Mouse (Mus musculus) forebrain, embryonic 10.5 days (tissue): ENCODE results near the gene Olfr1419. TPM values are rescaled to one million over a fixed set of nuclear protein-coding genes. Genes with fewer than 3 reads are reported as not detected.

ENCODE experiments used
- DNase-seq: peaks from one replicate; pipeline ENCODE4 v3.0.0-alpha.2; 2017; ENCODE audit warnings: low spot score; ENCODE audit errors: extremely low spot score
- H3K27ac ChIP-seq: fragments of 300-500 bp; sonication (generic); 2 replicates; pipeline ENCODE4 v1.5.1; 2016; ENCODE audit warnings: mild to moderate bottlenecking
- H3K27me3 ChIP-seq: fragments of 300-500 bp; sonication (generic); 2 replicates; pipeline ENCODE4 v1.6.1; 2016; ENCODE audit warnings: mild to moderate bottlenecking; ENCODE audit not compliant: poor library complexity, severe bottlenecking
- H3K36me3 ChIP-seq: fragments of 300-500 bp; sonication (generic); replicated peaks from 2 replicates; pipeline ENCODE4 v1.6.1; 2016; ENCODE audit warnings: mild to moderate bottlenecking, moderate library complexity
- H3K4me1 ChIP-seq: fragments of 300-500 bp; sonication (generic); 2 replicates; pipeline ENCODE4 v1.6.1; 2016
- H3K4me3 ChIP-seq: fragments of 300-500 bp; sonication (generic); 2 replicates; pipeline ENCODE4 v1.5.1; 2016; ENCODE audit warnings: mild to moderate bottlenecking, moderate library complexity
- H3K9me3 ChIP-seq: fragments of 300-500 bp; sonication (generic); 2 replicates; pipeline ENCODE4 v1.6.1; 2016; ENCODE audit warnings: mild to moderate bottlenecking, moderate library complexity
- WGBS: fragments of 180-500 bp; shearing (Covaris S2); methylation state at CpG from one replicate; pipeline ENCODE4 v1.1.7; 2016; 5-methylcytosine and 5-hydroxymethylcytosine counted together
- microRNA-seq: library from miRNA; unstranded; fragments of <30 nt; microRNA quantifications from one replicate; pipeline ENCODE4, GENCODE M21; 2017
- polyA plus RNA-seq: library from polyadenylated mRNA; unstranded; fragments of >200 nt; fragmentation: Nextera tagmentation; extraction: Ambion mirVana; gene quantifications from 2 replicates; pipeline ENCODE4 v1.2.1, GENCODE M21; 2016

The Olfr1419 gene
- polyA plus RNA-seq, 1 experiment from 2014 or later = not detected

DNA sequence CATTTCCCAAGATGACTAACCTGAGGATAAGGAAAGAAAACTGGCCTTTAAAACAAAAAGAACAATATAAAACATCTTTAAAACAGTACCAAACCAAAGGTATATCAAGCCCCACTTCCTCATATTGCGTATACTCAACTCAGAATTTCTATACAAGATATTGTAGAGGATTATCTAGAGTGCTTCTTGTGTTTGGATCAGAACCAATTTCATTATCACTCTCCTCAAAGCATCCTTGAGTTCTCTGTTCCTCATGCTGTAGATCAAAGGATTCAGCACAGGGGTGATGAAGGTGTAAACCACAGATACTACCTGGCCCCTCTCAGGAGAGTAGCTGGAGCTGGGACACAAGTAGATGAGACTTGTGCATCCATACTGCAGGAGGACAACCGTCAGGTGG, 20.1 kb downstream of the Olfr1419 start:
- Histone ChIP-seq H3K4me1 (no peaks in the 10 kb centered on the region), H3K9me3 (no peaks in the 10 kb centered on the region), H3K4me3 (no peak overlapping the region), H3K36me3 (no peaks in the 10 kb centered on the region), H3K27me3 (no peaks in the 10 kb centered on the region), H3K27ac (no peak overlapping the region)
- DNase-seq = no peak
- WGBS = 86% methylated on average over 2 of the region's 2 CpGs

DNA sequence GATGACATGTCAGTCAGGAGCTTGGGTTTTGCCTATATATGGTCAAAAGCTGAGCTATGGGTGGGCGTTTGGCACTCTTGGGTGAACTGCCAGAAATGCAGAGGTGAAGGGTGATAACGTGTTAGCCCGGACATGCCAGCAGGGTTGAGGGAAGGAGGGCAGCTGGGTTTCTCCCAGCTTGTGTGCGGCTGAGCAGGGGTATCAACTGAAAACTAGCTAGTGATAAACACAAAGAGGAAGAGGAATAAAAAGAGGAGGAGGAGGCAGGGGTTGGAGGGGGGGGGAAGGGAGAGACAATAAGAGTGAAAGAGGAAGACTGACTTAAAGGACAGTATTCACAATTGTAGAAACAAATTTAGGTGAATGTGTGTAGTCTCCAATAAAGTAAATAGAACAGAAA, 22.3 kb downstream of the Olfr1419 start:
- Histone ChIP-seq H3K4me3 (no peak overlapping the region), H3K4me1 (no peaks in the 10 kb centered on the region), H3K36me3 (no peaks in the 10 kb centered on the region), H3K9me3 (no peaks in the 10 kb centered on the region), H3K27ac (no peak overlapping the region), H3K27me3 (no peaks in the 10 kb centered on the region)
- no peak for DNase-seq
- WGBS = 73% methylated on average over 4 of the region's 4 CpGs

DNA sequence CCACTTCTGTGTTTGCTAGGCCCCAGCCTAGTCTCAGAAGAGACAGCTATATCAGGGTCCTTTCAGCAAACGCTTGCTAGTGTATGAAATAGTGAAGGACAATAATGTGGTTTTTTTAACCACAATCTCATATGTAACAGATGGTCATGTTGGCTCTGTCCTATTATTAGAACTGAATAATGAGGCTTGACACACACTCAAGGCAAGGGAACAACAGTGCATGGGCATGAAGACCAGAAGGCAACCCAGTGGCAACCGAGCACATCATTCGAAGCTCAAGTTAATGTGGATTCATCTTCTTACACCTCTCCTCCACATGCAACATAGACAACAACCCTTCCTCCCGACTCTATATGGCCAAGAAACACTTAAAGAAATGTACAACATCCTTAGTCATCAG, 28.6 kb downstream of the Olfr1419 start:
- no peak for DNase-seq
- Histone ChIP-seq H3K9me3 (no peaks in the 10 kb centered on the region), H3K27ac (no peak overlapping the region), H3K4me1 (no peaks in the 10 kb centered on the region), H3K27me3 (no peaks in the 10 kb centered on the region), H3K36me3 (no peaks in the 10 kb centered on the region), H3K4me3 (no peak overlapping the region)
- WGBS = 89% methylated on average over 4 of the region's 4 CpGs

DNA sequence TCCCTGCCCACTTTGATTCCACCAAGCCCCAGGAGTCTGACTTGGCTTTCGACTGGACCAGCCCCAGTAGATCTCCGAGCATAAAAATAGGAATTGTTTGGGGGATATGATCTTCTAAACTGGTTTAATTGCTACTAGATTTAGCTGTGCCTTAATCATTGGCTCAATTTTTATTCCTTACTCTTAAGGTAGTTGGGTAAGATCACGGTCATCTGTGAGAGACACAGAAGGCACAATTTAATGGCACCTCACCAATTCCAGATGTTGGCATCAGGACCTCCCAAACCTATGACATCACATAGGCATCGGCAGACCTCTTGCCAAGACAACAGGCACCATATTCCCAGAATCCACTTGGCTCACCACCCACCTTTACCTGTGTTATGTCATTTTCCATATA, 35.8 kb downstream of the Olfr1419 start, which contains the start of gene Olfr1417:
Gene Olfr1417, minus strand, starts transcription at position 101 of the 400 bp plus-strand sequence.
- Histone ChIP-seq H3K9me3 (no peaks in the 10 kb centered on the region), H3K4me3 (no peak within 1 kb of the TSS), H3K27ac (no peak within 1 kb of the TSS), H3K36me3 (no peaks in the 10 kb centered on the region), H3K4me1 (no peaks in the 10 kb centered on the region), H3K27me3 (no peaks in the 10 kb centered on the region)
- DNase-seq = no peak
- WGBS = 89% methylated on average over 4 of the region's 4 CpGs

DNA sequence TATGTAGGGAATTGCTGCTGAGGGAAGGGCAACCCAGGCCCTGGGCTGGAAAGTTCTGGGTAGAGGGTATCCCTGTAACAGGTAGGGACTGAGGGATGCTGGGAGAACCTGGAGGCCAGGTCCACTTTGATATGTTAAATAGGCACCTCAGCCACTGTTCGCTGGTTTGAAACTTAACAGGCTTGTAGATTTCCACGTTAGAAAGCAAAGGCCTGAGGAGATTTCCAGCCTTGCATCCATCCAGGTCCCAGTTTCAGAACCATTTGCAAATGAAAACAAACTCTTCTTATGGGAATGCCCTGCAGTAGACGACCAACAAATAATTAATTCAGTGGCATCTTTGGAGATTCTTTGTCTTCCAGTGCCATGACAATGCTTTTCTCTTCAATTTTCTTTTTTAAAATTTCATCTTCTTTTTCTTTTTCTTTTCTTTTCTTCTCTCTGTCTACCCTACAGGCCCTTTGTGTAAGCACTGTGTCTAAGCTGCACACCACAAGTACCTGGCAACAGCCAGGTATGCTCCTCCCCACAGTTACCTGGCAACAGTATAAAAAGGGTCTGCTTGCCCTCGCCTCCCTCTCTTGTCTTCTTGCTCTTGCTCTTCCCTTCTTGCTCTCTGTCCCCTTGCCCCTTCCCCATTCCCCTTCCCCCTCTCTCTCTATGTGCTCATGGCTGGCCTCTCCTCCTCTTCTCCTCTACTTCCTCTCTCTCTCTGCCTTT, 51.4 kb downstream of the Olfr1419 start:
- Histone ChIP-seq H3K4me1 (peaks cover 12% of the 10 kb centered on the region; the same call in 1 of the 2 replicates), H3K36me3 (no peaks in the 10 kb centered on the region), H3K4me3 (no peak overlapping the region), H3K27me3 (peaks cover 19% of the 10 kb centered on the region), H3K27ac (no peak overlapping the region), H3K9me3 (no peaks in the 10 kb centered on the region)
- DNase-seq = no peak
- 26% methylated on average over 4 of the region's 4 CpGs for WGBS

DNA sequence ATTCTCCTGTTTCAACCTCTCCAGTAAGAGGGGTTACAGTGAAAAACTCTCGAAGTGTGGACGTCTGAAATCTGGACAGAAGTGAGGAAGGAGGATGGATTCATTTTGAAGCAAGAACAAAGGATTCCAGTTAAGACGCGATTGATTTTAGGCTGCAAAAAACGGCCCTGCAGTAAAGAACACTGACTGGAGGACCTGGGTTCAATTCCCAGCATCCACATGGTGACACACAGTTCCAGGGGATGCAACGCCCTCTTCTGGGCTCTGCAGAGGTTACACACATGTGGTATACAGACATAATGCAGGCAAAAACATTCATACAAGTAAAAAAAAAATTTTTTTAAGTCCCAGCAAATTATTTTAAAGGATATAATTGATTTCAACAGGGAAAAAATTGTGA, 54.7 kb downstream of the Olfr1419 start:
- Histone ChIP-seq H3K27me3 (peaks cover 51% of the 10 kb centered on the region), H3K36me3 (no peaks in the 10 kb centered on the region), H3K4me1 (peaks cover 18% of the 10 kb centered on the region), H3K9me3 (no peaks in the 10 kb centered on the region), H3K4me3 (peak overlapping the region; percentile 70), H3K27ac (peak overlapping the region; percentile 16; the same call in 1 of the 2 replicates)
- no peak for DNase-seq
- WGBS = 36% methylated on average over 6 of the region's 6 CpGs

DNA sequence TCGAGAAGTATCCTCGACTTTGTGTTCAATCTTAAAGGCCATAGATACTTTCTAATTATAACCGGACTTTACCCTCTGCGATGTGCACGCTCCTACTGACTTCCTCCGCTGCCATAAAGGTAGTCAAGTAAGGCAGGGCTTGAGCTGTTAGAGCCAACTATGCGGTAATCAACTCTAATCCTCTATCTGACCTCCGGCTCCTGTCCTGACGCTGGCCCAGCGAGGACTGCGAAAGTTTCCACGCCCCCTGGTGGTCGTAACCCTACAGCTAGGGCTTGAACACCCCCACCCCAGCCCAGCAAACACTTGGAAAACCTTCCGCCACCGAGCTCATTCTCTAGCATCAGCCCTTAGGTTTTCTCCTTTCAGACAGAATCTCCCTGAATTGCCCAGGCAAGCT, 55.1 kb downstream of the Olfr1419 start:
- peak; percentile 87 for DNase-seq
- peaks cover 21% of the 10 kb centered on the region for H3K4me1 ChIP-seq
- WGBS = 1% methylated on average over 15 of the region's 15 CpGs
- H3K36me3 ChIP-seq = no peaks in the 10 kb centered on the region
- H3K27me3 ChIP-seq = peaks cover 55% of the 10 kb centered on the region
- peak overlapping the region; percentile 70 for H3K4me3 ChIP-seq
- H3K27ac ChIP-seq = peak overlapping the region; percentile 16; the same call in 1 of the 2 replicates
- H3K9me3 ChIP-seq = no peaks in the 10 kb centered on the region

DNA sequence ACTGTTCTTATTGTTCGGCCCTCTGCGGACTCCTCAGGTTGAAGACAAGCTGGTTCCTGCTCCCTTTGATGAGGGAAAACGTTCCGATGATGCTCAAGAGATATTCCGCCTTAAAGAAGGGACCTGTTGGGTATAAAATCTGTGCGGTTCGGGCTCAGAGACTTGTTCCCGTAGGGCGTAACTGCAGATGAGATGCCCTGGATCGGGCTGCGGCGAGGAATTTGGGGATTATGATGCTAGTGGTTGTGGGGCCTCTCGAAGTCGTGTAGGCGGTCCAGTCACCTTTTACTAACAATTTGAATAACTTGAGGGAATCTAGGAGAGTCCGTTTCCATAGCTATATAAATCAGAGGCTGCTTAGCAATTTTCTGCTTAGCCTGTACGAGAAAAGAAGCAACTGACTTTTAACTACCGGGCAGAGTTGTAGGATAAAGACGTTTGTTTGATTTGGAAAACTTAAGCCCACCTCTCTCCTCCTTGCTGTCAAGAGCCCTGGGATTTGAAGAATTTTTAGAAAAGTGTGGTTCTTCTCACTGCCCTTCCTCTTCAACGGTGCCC, 55.7 kb downstream of the Olfr1419 start, which contains the start of gene Stx3:
Gene Stx3, minus strand, starts transcription at position 261 of the 558 bp plus-strand sequence.
- Histone ChIP-seq H3K36me3 (no peaks in the 10 kb centered on the region), H3K27ac (peak within 1 kb of the TSS; percentile 80), H3K9me3 (no peaks in the 10 kb centered on the region), H3K27me3 (peaks cover 57% of the 10 kb centered on the region), H3K4me3 (peak within 1 kb of the TSS; percentile 70), H3K4me1 (peaks cover 27% of the 10 kb centered on the region)
- no peak for DNase-seq
- WGBS = 1% methylated on average over 20 of the region's 20 CpGs

Small RNAs within 50 kb of the gene (microRNA-seq; reads per million reads assigned to microRNA genes)
- 15.3 reads per million, percentile 26 among the genes with 10 or more reads in this experiment for gene Mir6994

Other genes starting within 250 kb of the Olfr1419 start
- not detected in 2 replicates for gene Ms4a3, start 234.3 kb downstream of the Olfr1419 start, polyA plus RNA-seq
- gene Oosp2, start 214.5 kb downstream of the Olfr1419 start, polyA plus RNA-seq = not detected in 2 replicates
- gene Oosp1, start 184.0 kb downstream of the Olfr1419 start, polyA plus RNA-seq = not detected in 2 replicates
- not detected in 2 replicates for gene Oosp3, start 178.1 kb downstream of the Olfr1419 start, polyA plus RNA-seq
- not detected in 2 replicates for gene Gif, start 127.6 kb downstream of the Olfr1419 start, polyA plus RNA-seq
- gene Mrpl16, start 104.7 kb downstream of the Olfr1419 start, polyA plus RNA-seq = 65.1 and 66.1 TPM in 2 replicates
- 10.7 and 12.4 TPM in 2 replicates for gene Stx3, start 55.7 kb downstream of the Olfr1419 start, polyA plus RNA-seq
- gene Olfr1417, start 35.9 kb downstream of the Olfr1419 start, polyA plus RNA-seq = 0.06 TPM in 1 of 2 replicates, not detected in the other
- not detected in 2 replicates for gene Olfr1418, start 14.0 kb downstream of the Olfr1419 start, polyA plus RNA-seq
- gene Olfr1420, start 11.5 kb upstream of the Olfr1419 start, polyA plus RNA-seq = not detected in 2 replicates
- 22.6 and 24.5 TPM in 2 replicates for gene Patl1, start 37.3 kb upstream of the Olfr1419 start, polyA plus RNA-seq
- gene Osbp, start 90.8 kb upstream of the Olfr1419 start, polyA plus RNA-seq = 3.2 and 3.3 TPM in 2 replicates
- gene Olfr1423, start 166.2 kb upstream of the Olfr1419 start, polyA plus RNA-seq = 0.04 TPM in 2 replicates
- gene Olfr1424, start 187.6 kb upstream of the Olfr1419 start, polyA plus RNA-seq = not detected in 2 replicates
- gene Olfr1425, start 202.6 kb upstream of the Olfr1419 start, polyA plus RNA-seq = not detected in 2 replicates
- not detected in 2 replicates for gene Olfr1426, start 216.9 kb upstream of the Olfr1419 start, polyA plus RNA-seq
- not detected in 2 replicates for gene Olfr1427, start 228.2 kb upstream of the Olfr1419 start, polyA plus RNA-seq
- not detected in 2 replicates for gene Olfr1428, start 240.8 kb upstream of the Olfr1419 start, polyA plus RNA-seq
- gene Olfr76, start 248.1 kb upstream of the Olfr1419 start, polyA plus RNA-seq = not detected in 2 replicates